Mouse (Mus musculus): ENCODE measurements around the gene Jarid2.

- TF ChIP-seq POLR2A (IDR thresholded peaks at IDR 0.05; ENCODE audit: insufficient read length, low read depth) (no peak), TCF12 (IDR thresholded peaks at IDR 0.05; ENCODE audit: insufficient read depth, poor library complexity, severe bottlenecking) (no peak), MYOG (IDR thresholded peaks at IDR 0.05; ENCODE audit: control insufficient read depth in 1 of 3, insufficient read depth in 1 of 3, insufficient read length in 2 of 3, low read depth in 2 of 3) (no peak), MAX (IDR thresholded peaks at IDR 0.05; ENCODE audit: low read depth) (no peak)
Measured at GRCm38 (mm10) chr13:44952393-44953086, 223.3 kb downstream of the Jarid2 start.
